Mouse (Mus musculus) central nervous system, embryonic 14 days (tissue): Measurements from ENCODE around the gene Rab38. TPM values are rescaled to one million over a fixed set of nuclear protein-coding genes. Genes with fewer than 3 reads are reported as not detected.

Source experiments
- polyA plus RNA-seq: library from polyadenylated mRNA; depleted of rRNA; stranded (reverse); fragments of >200 nt; gene quantifications from 2 replicates; pipeline ENCODE4 v1.2.3, GENCODE M21; 2012; rRNA removed

Gene Rab38
- 1.0 and 3.0 TPM in 2 replicates for polyA plus RNA-seq

GRCm38 (mm10) chr7:88429786-88430691 is at the start of gene Rab38:
Gene Rab38 (plus strand): TSS chr7:88430273.

Other genes starting within 250 kb of the Rab38 start
- gene Ctsc, start 152.2 kb upstream of the Rab38 start, polyA plus RNA-seq: 10.8 and 12.2 TPM in 2 replicates